Mouse (Mus musculus): ENCODE results near the gene Gga3. TPM values are rescaled to one million over a fixed set of nuclear protein-coding genes. Genes with fewer than 3 reads are reported as not detected.
"Not testable (repeated sequence)": the region's sequence is repeated elsewhere in the genome, so short reads cannot be mapped to it uniquely, and the experiment has no call there.

Gene Gga3
- polyA plus RNA-seq (2021) = 31.0 TPM

GRCm38 (mm10) chr11:115603476-115604303 is at the start of gene Gga3, which contains the start of gene Mrps7:
Gene Gga3, minus strand, starts transcription at chr11:115604051.
Gene Mrps7, plus strand, starts transcription at chr11:115603925.
- ChIA-PET POLR2A (interaction anchor here (0.6 to 1.1 kb wide), 4 partner anchors 9 to 54 kb away, joined by 3 to 4 read pairs (median 4); partner anchors contain the start of gene Mif4gd), CTCF (no interaction called here)
- H3K27me3 ChIP-seq = no peaks in the 10 kb centered on the region
- TF ChIP-seq CTCF (IDR thresholded peaks at IDR 0.05) = no peak
- no peak for DNase-seq (ENCODE audit: low read depth, low spot score)
- peak; percentile 80 for ATAC-seq
- in situ Hi-C loops (cut with MboI; ENCODE audit: low pct_unique_long_range_greater_than_20kb) = no loop called here

GRCm38 (mm10) chr11:115653194-115653593 is 49.3 kb upstream of the Gga3 start:
- CTCF ChIA-PET = interaction anchor here (1.2 kb wide), 1 partner anchor 8 kb away, joined by 3 read pairs; no protein-coding TSS in a partner anchor
- POLR2A ChIA-PET = no interaction called here
- no peak for ATAC-seq
- TF ChIP-seq CTCF (IDR thresholded peaks at IDR 0.05) = no peak
- H3K27me3 ChIP-seq = no peaks in the 10 kb centered on the region
- no peak for DNase-seq (ENCODE audit: low read depth, low spot score)
- in situ Hi-C loops (cut with MboI; ENCODE audit: low pct_unique_long_range_greater_than_20kb) = no loop called here

- no peak for DNase-seq (ENCODE audit: low read depth, low spot score)
- in situ Hi-C loops (cut with MboI; ENCODE audit: low pct_unique_long_range_greater_than_20kb) = no loop called here
- no peak for ATAC-seq
- no peaks in the 10 kb centered on the region for H3K27me3 ChIP-seq
- TF ChIP-seq CTCF (IDR thresholded peaks at IDR 0.05) = no peak
- ChIA-PET POLR2A (interaction anchor here (0.5 to 1.2 kb wide), 4 partner anchors 9 to 188 kb away, joined by 3 read pairs; no protein-coding TSS in a partner anchor), CTCF (no interaction called here)
Measured at GRCm38 (mm10) chr11:115651680-115652079, 47.8 kb upstream of the Gga3 start.

- CTCF ChIA-PET = interaction anchor here (1.0 to 1.7 kb wide), 3 partner anchors 11 to 65 kb away, joined by 5 read pairs; no protein-coding TSS in a partner anchor
- no peak for ATAC-seq
- no peak for TF ChIP-seq CTCF (IDR thresholded peaks at IDR 0.05)
- no peak for DNase-seq (ENCODE audit: low read depth, low spot score)
- in situ Hi-C loops (cut with MboI; ENCODE audit: low pct_unique_long_range_greater_than_20kb) = loop anchor here (10.0 kb wide), 1 partner anchor 225 kb away; no protein-coding TSS in a partner anchor
- H3K27me3 ChIP-seq = no peaks in the 10 kb centered on the region
- POLR2A ChIA-PET = interaction anchor here (0.5 to 1.1 kb wide), 2 partner anchors 22 to 64 kb away, joined by 4 read pairs; no protein-coding TSS in a partner anchor
Measured at GRCm38 (mm10) chr11:115649706-115650105, 45.9 kb upstream of the Gga3 start.

GRCm38 (mm10) chr11:115647459-115647858 is 43.6 kb upstream of the Gga3 start:
- DNase-seq (ENCODE audit: low read depth, low spot score) = no peak
- peak; percentile 81 for TF ChIP-seq CTCF (IDR thresholded peaks at IDR 0.05)
- ChIA-PET CTCF (interaction anchor here (1.0 to 3.6 kb wide), 15 partner anchors 9 to 167 kb away, joined by 3 to 24 read pairs (median 3); partner anchors contain the start of gene Tsen54), POLR2A (interaction anchor here (1.1 to 1.2 kb wide), 2 partner anchors 60 to 66 kb away, joined by 3 to 6 read pairs; partner anchors contain the start of gene Grb2)
- no peaks in the 10 kb centered on the region for H3K27me3 ChIP-seq
- in situ Hi-C loops (cut with MboI; ENCODE audit: low pct_unique_long_range_greater_than_20kb) = loop anchor here (10.0 kb wide), 1 partner anchor 227 kb away; no protein-coding TSS in a partner anchor
- no peak for ATAC-seq

- no peaks in the 10 kb centered on the region for H3K27me3 ChIP-seq
- ChIA-PET CTCF (interaction anchor here (1.0 to 3.6 kb wide), 11 partner anchors 8 to 168 kb away, joined by 3 to 24 read pairs (median 3); partner anchors contain the start of gene Tsen54), POLR2A (interaction anchor here (1.1 to 1.2 kb wide), 2 partner anchors 61 to 67 kb away, joined by 3 to 6 read pairs; partner anchors contain the start of gene Grb2)
- no peak for TF ChIP-seq CTCF (IDR thresholded peaks at IDR 0.05)
- DNase-seq (ENCODE audit: low read depth, low spot score) (no peak), ATAC-seq (no peak)
- in situ Hi-C loops (cut with MboI; ENCODE audit: low pct_unique_long_range_greater_than_20kb) = loop anchor here (10.0 kb wide), 1 partner anchor 228 kb away; no protein-coding TSS in a partner anchor
Measured at GRCm38 (mm10) chr11:115646439-115646838, 42.6 kb upstream of the Gga3 start.

GRCm38 (mm10) chr11:115645498-115645897 is 41.6 kb upstream of the Gga3 start:
- CTCF ChIA-PET = interaction anchor here (3.6 kb wide), 1 partner anchor 69 kb away, joined by 24 read pairs; no protein-coding TSS in a partner anchor
- ATAC-seq; DNase-seq (ENCODE audit: low read depth, low spot score); H3K27me3 ChIP-seq; POLR2A ChIA-PET: not testable (repeated sequence)
- in situ Hi-C loops (cut with MboI; ENCODE audit: low pct_unique_long_range_greater_than_20kb) = loop anchor here (10.0 kb wide), 1 partner anchor 229 kb away; no protein-coding TSS in a partner anchor

- no peak for TF ChIP-seq CTCF (IDR thresholded peaks at IDR 0.05)
- ChIA-PET CTCF (interaction anchor here (1.3 kb wide), 1 partner anchor 71 kb away, joined by 6 read pairs; no protein-coding TSS in a partner anchor), POLR2A (no interaction called here)
- ATAC-seq (no peak), DNase-seq (ENCODE audit: low read depth, low spot score) (no peak)
- in situ Hi-C loops (cut with MboI; ENCODE audit: low pct_unique_long_range_greater_than_20kb) = loop anchor here (5.0 to 10.0 kb wide), 2 partner anchors 68 to 230 kb away; no protein-coding TSS in a partner anchor
- H3K27me3 ChIP-seq = no peaks in the 10 kb centered on the region
Measured at GRCm38 (mm10) chr11:115644308-115644707, 40.5 kb upstream of the Gga3 start.

- no peaks in the 10 kb centered on the region for H3K27me3 ChIP-seq
- in situ Hi-C loops (cut with MboI; ENCODE audit: low pct_unique_long_range_greater_than_20kb) = loop anchor here (5.0 to 10.0 kb wide), 2 partner anchors 69 to 232 kb away; no protein-coding TSS in a partner anchor
- POLR2A ChIA-PET = no interaction called here
- ATAC-seq (no peak), DNase-seq (ENCODE audit: low read depth, low spot score) (no peak)
- no peak for TF ChIP-seq CTCF (IDR thresholded peaks at IDR 0.05)
- CTCF ChIA-PET = interaction anchor here (1.1 to 1.3 kb wide), 2 partner anchors 11 to 72 kb away, joined by 5 to 6 read pairs; no protein-coding TSS in a partner anchor
Measured at GRCm38 (mm10) chr11:115643265-115643664, 39.4 kb upstream of the Gga3 start.

GRCm38 (mm10) chr11:115642705-115643104 is 38.9 kb upstream of the Gga3 start:
- ChIA-PET CTCF (interaction anchor here (0.7 to 1.1 kb wide), 2 partner anchors 11 to 77 kb away, joined by 3 to 5 read pairs; no protein-coding TSS in a partner anchor), POLR2A (no interaction called here)
- no peak for TF ChIP-seq CTCF (IDR thresholded peaks at IDR 0.05)
- H3K27me3 ChIP-seq = no peaks in the 10 kb centered on the region
- in situ Hi-C loops (cut with MboI; ENCODE audit: low pct_unique_long_range_greater_than_20kb) = loop anchor here (5.0 to 10.0 kb wide), 2 partner anchors 70 to 232 kb away; no protein-coding TSS in a partner anchor
- DNase-seq (ENCODE audit: low read depth, low spot score) = no peak
- no peak for ATAC-seq
